Mouse (Mus musculus) G1E (cell line): ENCODE results near the gene Pcsk4.

ENCODE experiments used
- CTCF ChIP-seq: IDR thresholded peaks from 2 replicates; pipeline ENCODE4 v1.5.1; 2012; ENCODE audit warnings: low read depth, low read length, inconsistent platforms, mixed read lengths
- GATA1 ChIP-seq: IDR thresholded peaks from 2 replicates; pipeline ENCODE4 v1.6.1; 2012; ENCODE audit warnings: borderline replicate concordance, low read length, inconsistent platforms, mixed read lengths

- TF ChIP-seq CTCF (no peak), GATA1 (no peak)
Measured at GRCm38 (mm10) chr10:80311560-80311959, 17.7 kb downstream of the Pcsk4 start.
